Mouse (Mus musculus): ENCODE measurements around the gene Polr1c. TPM values are rescaled to one million over a fixed set of nuclear protein-coding genes. Genes with fewer than 3 reads are reported as not detected.

Polr1c gene
- polyA plus RNA-seq, 1 experiment from 2014 or later = 100 TPM

GRCm38 (mm10) chr17:46272058-46272457, 24.2 kb upstream of the Polr1c start:
- WGBS = 79% methylated on average over 2 of the region's 2 CpGs
- Histone ChIP-seq H3K27me3 (ENCODE audit: control insufficient read depth, insufficient read depth, low read length) (no peaks in the 10 kb centered on the region), H3K36me3 (ENCODE audit: control insufficient read depth, insufficient read depth, low read length) (0 out of 2 replicates have a peak, but pooled peaks cover 3% of the 10 kb centered on the region), H3K9me3 (ENCODE audit: control insufficient read depth, low read length) (no peaks in the 10 kb centered on the region), H3K4me1 (replicated peaks; ENCODE audit: control insufficient read depth, insufficient read depth, low read length) (no peaks in the 10 kb centered on the region), H3K4me3 (ENCODE audit: low read depth, low read length) (no peak overlapping the region), H3K27ac (ENCODE audit: low read depth, low read length) (no peak overlapping the region), H3K9ac (ENCODE audit: low read depth, low read length) (no peak overlapping the region), H3K4me2 (replicated peaks; ENCODE audit: low read depth, low read length) (no peak overlapping the region)
- ATAC-seq (ENCODE audit: low FRiP score) = no peak
- no peak for DNase-seq (ENCODE audit: low spot score)

GRCm38 (mm10) chr17:46269771-46270534, 22.1 kb upstream of the Polr1c start:
- Histone ChIP-seq H3K9ac (ENCODE audit: low read depth, low read length) (no peak overlapping the region), H3K36me3 (ENCODE audit: control insufficient read depth, insufficient read depth, low read length) (0 out of 2 replicates have a peak, but pooled peaks cover 3% of the 10 kb centered on the region), H3K4me1 (replicated peaks; ENCODE audit: control insufficient read depth, insufficient read depth, low read length) (0 out of 2 replicates have a peak, but pooled peaks cover 2% of the 10 kb centered on the region), H3K4me3 (ENCODE audit: low read depth, low read length) (no peak overlapping the region), H3K4me2 (replicated peaks; ENCODE audit: low read depth, low read length) (no peak overlapping the region), H3K27me3 (ENCODE audit: control insufficient read depth, insufficient read depth, low read length) (no peaks in the 10 kb centered on the region), H3K27ac (ENCODE audit: low read depth, low read length) (no peak overlapping the region), H3K9me3 (ENCODE audit: control insufficient read depth, low read length) (no peaks in the 10 kb centered on the region)
- no peak for ATAC-seq (ENCODE audit: low FRiP score)
- WGBS = 90% methylated on average over 19 of the region's 19 CpGs
- DNase-seq (ENCODE audit: low spot score) = no peak

- 0 out of 2 replicates have a peak, but pooled peaks cover 2% of the 10 kb centered on the region for H3K4me1 ChIP-seq (replicated peaks; ENCODE audit: control insufficient read depth, insufficient read depth, low read length)
- H3K36me3 ChIP-seq (ENCODE audit: control insufficient read depth, insufficient read depth, low read length) = peaks cover 5% of the 10 kb centered on the region; the same call in 1 of the 2 replicates
- H3K9me3 ChIP-seq (ENCODE audit: control insufficient read depth, low read length) = no peaks in the 10 kb centered on the region
- H3K4me3 ChIP-seq (ENCODE audit: low read depth, low read length) = no peak overlapping the region
- no peak overlapping the region for H3K4me2 ChIP-seq (replicated peaks; ENCODE audit: low read depth, low read length)
- DNase-seq (ENCODE audit: low spot score) = no peak
- 73% methylated on average over 10 of the region's 10 CpGs for WGBS
- H3K27ac ChIP-seq (ENCODE audit: low read depth, low read length) = no peak overlapping the region
- H3K27me3 ChIP-seq (ENCODE audit: control insufficient read depth, insufficient read depth, low read length) = no peaks in the 10 kb centered on the region
- H3K9ac ChIP-seq (ENCODE audit: low read depth, low read length) = no peak overlapping the region
- ATAC-seq (ENCODE audit: low FRiP score) = no peak
Measured at GRCm38 (mm10) chr17:46268026-46268720, 20.3 kb upstream of the Polr1c start.

- H3K27ac ChIP-seq (ENCODE audit: low read depth, low read length) = no peak overlapping the region
- H3K27me3 ChIP-seq (ENCODE audit: control insufficient read depth, insufficient read depth, low read length) = no peaks in the 10 kb centered on the region
- no peak overlapping the region for H3K4me3 ChIP-seq (ENCODE audit: low read depth, low read length)
- H3K9me3 ChIP-seq (ENCODE audit: control insufficient read depth, low read length) = no peaks in the 10 kb centered on the region
- H3K4me2 ChIP-seq (replicated peaks; ENCODE audit: low read depth, low read length) = no peak overlapping the region
- ATAC-seq (ENCODE audit: low FRiP score) = no peak
- DNase-seq (ENCODE audit: low spot score) = no peak
- 82% methylated on average over 7 of the region's 7 CpGs for WGBS
- no peak overlapping the region for H3K9ac ChIP-seq (ENCODE audit: low read depth, low read length)
- H3K4me1 ChIP-seq (replicated peaks; ENCODE audit: control insufficient read depth, insufficient read depth, low read length) = 0 out of 2 replicates have a peak, but pooled peaks cover 2% of the 10 kb centered on the region
- H3K36me3 ChIP-seq (ENCODE audit: control insufficient read depth, insufficient read depth, low read length) = peaks cover 6% of the 10 kb centered on the region; the same call in 1 of the 2 replicates
Measured at GRCm38 (mm10) chr17:46267511-46267910, 19.7 kb upstream of the Polr1c start.

- no peak overlapping the region for H3K27ac ChIP-seq (ENCODE audit: low read depth, low read length)
- H3K4me3 ChIP-seq (ENCODE audit: low read depth, low read length) = no peak overlapping the region
- peaks cover 6% of the 10 kb centered on the region; the same call in 1 of the 2 replicates for H3K36me3 ChIP-seq (ENCODE audit: control insufficient read depth, insufficient read depth, low read length)
- no peaks in the 10 kb centered on the region for H3K9me3 ChIP-seq (ENCODE audit: control insufficient read depth, low read length)
- ATAC-seq (ENCODE audit: low FRiP score) (no peak), DNase-seq (ENCODE audit: low spot score) (no peak)
- H3K4me2 ChIP-seq (replicated peaks; ENCODE audit: low read depth, low read length) = no peak overlapping the region
- WGBS = 77% methylated on average over 6 of the region's 6 CpGs
- no peaks in the 10 kb centered on the region for H3K27me3 ChIP-seq (ENCODE audit: control insufficient read depth, insufficient read depth, low read length)
- 0 out of 2 replicates have a peak, but pooled peaks cover 2% of the 10 kb centered on the region for H3K4me1 ChIP-seq (replicated peaks; ENCODE audit: control insufficient read depth, insufficient read depth, low read length)
- no peak overlapping the region for H3K9ac ChIP-seq (ENCODE audit: low read depth, low read length)
Measured at GRCm38 (mm10) chr17:46266986-46267385, 19.1 kb upstream of the Polr1c start.

- ATAC-seq (ENCODE audit: low FRiP score) = peak; percentile 48; the same call in 1 of the 2 replicates
- Histone ChIP-seq H3K27me3 (ENCODE audit: control insufficient read depth, insufficient read depth, low read length) (no peaks in the 10 kb centered on the region), H3K4me3 (ENCODE audit: low read depth, low read length) (no peak overlapping the region), H3K9ac (ENCODE audit: low read depth, low read length) (no peak overlapping the region), H3K9me3 (ENCODE audit: control insufficient read depth, low read length) (no peaks in the 10 kb centered on the region), H3K4me2 (replicated peaks; ENCODE audit: low read depth, low read length) (no peak overlapping the region), H3K27ac (ENCODE audit: low read depth, low read length) (no peak overlapping the region), H3K4me1 (replicated peaks; ENCODE audit: control insufficient read depth, insufficient read depth, low read length) (0 out of 2 replicates have a peak, but pooled peaks cover 2% of the 10 kb centered on the region), H3K36me3 (ENCODE audit: control insufficient read depth, insufficient read depth, low read length) (peaks cover 5% of the 10 kb centered on the region; the same call in 1 of the 2 replicates)
- DNase-seq (ENCODE audit: low spot score) = peak; percentile 86
- WGBS = 27% methylated on average over 14 of the region's 14 CpGs
Measured at GRCm38 (mm10) chr17:46265918-46266618, 18.2 kb upstream of the Polr1c start.

- Histone ChIP-seq H3K4me1 (replicated peaks; ENCODE audit: control insufficient read depth, insufficient read depth, low read length) (0 out of 2 replicates have a peak, but pooled peaks cover 2% of the 10 kb centered on the region), H3K4me3 (ENCODE audit: low read depth, low read length) (no peak overlapping the region), H3K9me3 (ENCODE audit: control insufficient read depth, low read length) (no peaks in the 10 kb centered on the region), H3K4me2 (replicated peaks; ENCODE audit: low read depth, low read length) (no peak overlapping the region), H3K27me3 (ENCODE audit: control insufficient read depth, insufficient read depth, low read length) (no peaks in the 10 kb centered on the region), H3K9ac (ENCODE audit: low read depth, low read length) (no peak overlapping the region), H3K27ac (ENCODE audit: low read depth, low read length) (no peak overlapping the region), H3K36me3 (ENCODE audit: control insufficient read depth, insufficient read depth, low read length) (peaks cover 3% of the 10 kb centered on the region; the same call in 1 of the 2 replicates)
- WGBS = 85% methylated on average over 12 of the region's 12 CpGs
- DNase-seq (ENCODE audit: low spot score) (no peak), ATAC-seq (ENCODE audit: low FRiP score) (no peak)
Measured at GRCm38 (mm10) chr17:46265502-46265901, 17.6 kb upstream of the Polr1c start.

- H3K9ac ChIP-seq (ENCODE audit: low read depth, low read length) = no peak overlapping the region
- H3K27me3 ChIP-seq (ENCODE audit: control insufficient read depth, insufficient read depth, low read length) = no peaks in the 10 kb centered on the region
- ATAC-seq (ENCODE audit: low FRiP score) = no peak
- 0 out of 2 replicates have a peak, but pooled peaks cover 2% of the 10 kb centered on the region for H3K4me1 ChIP-seq (replicated peaks; ENCODE audit: control insufficient read depth, insufficient read depth, low read length)
- no peak overlapping the region for H3K4me2 ChIP-seq (replicated peaks; ENCODE audit: low read depth, low read length)
- H3K36me3 ChIP-seq (ENCODE audit: control insufficient read depth, insufficient read depth, low read length) = peaks cover 8% of the 10 kb centered on the region; the same call in 1 of the 2 replicates
- WGBS = 91% methylated on average over 5 of the region's 5 CpGs
- no peak overlapping the region for H3K4me3 ChIP-seq (ENCODE audit: low read depth, low read length)
- DNase-seq (ENCODE audit: low spot score) = no peak
- H3K27ac ChIP-seq (ENCODE audit: low read depth, low read length) = no peak overlapping the region
- H3K9me3 ChIP-seq (ENCODE audit: control insufficient read depth, low read length) = no peaks in the 10 kb centered on the region
Measured at GRCm38 (mm10) chr17:46262201-46262694, 14.4 kb upstream of the Polr1c start.

All from hindbrain, embryonic 11.5 days (tissue).